Mouse (Mus musculus): ENCODE results near the gene Snd1.

DNA sequence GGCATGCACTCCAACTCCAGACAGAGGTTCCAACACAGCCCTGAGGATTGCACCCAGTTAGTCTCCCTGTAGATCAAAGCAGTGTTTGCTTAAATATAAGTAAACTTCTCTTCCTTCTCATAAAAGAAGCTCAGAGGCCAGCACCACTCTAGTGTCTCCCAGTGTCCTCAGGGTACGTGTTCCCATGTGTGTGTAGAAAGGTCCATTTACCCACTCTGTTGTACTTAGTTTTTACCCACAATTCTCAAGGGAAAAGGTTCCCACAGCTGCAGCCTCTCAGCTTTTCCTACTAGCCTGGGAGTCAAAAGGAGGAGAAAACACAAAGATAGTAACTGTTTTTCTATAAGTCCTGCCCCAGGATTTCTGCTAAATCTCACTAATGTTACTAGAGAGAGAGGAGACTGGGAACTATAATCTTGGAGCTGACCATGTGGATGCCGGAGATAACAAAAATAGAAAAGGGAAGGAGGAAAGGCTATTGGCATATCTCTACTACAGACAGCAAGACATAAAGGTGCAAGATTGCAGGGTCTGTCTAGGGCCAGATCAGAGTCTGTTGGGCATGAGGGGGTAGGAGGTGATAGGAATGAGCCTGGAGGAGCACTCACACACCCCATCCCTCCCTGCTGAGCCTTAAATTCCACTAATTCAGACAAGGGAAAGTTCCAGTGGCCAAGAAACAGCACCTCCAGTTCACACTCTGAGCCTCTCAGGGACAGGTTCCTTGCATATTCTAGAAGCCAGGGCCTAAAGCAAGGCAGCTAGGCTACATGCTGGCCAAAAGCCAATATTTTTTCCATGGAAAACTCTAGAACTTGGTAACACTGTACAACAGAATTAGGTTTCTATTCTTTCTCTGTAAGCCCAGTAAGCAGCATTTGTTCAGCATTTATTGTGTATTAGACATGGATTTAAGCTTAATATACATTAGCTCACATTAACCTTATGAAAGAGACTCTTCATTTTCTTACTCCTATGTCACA lies 382.6 kb downstream of the Snd1 start:
- TF ChIP-seq CTCF (IDR thresholded peaks at IDR 0.05; ENCODE audit: control insufficient read depth, insufficient read depth, insufficient read length) (no peak), USF1 (IDR thresholded peaks at IDR 0.05; ENCODE audit: low read depth) (no peak), MAX (IDR thresholded peaks at IDR 0.05) (no peak), CEBPB (IDR thresholded peaks at IDR 0.05; ENCODE audit: low read depth) (no peak)

All from C2C12 (cell line).